Mouse (Mus musculus) stomach, embryonic 14.5 days (tissue): ENCODE data around the gene 5031439G07Rik. TPM values are rescaled to one million over a fixed set of nuclear protein-coding genes. Genes with fewer than 3 reads are reported as not detected.

Experiments used
- ATAC-seq: fragments of 200-750 bp; cut with Nextera tagmentation; 2 replicates; pipeline ENCODE4 v1.8.0; 2017; ENCODE audit warnings: low read depth, moderate TSS enrichment; ENCODE audit not compliant: insufficient number of reproducible peaks, insufficient read depth, low FRiP score
- H3K27ac ChIP-seq: fragments of 300-500 bp; sonication (generic); 2 replicates; pipeline ENCODE4 v1.5.1; 2014; ENCODE audit warnings: mild to moderate bottlenecking, low read length, moderate library complexity, mixed read lengths
- H3K27me3 ChIP-seq: fragments of 300-500 bp; sonication (generic); 2 replicates; pipeline ENCODE4 v1.6.1; 2014; ENCODE audit warnings: low read length, control low read depth, mixed read lengths; ENCODE audit not compliant: control insufficient read depth, insufficient read depth
- H3K36me3 ChIP-seq: fragments of 300-500 bp; sonication (generic); 2 replicates; pipeline ENCODE4 v1.6.1; 2014; ENCODE audit warnings: mild to moderate bottlenecking, control low read depth, low read length, moderate library complexity, mixed read lengths; ENCODE audit not compliant: control insufficient read depth, insufficient read depth
- H3K4me1 ChIP-seq: fragments of 300-500 bp; sonication (generic); 2 replicates; pipeline ENCODE4 v1.6.1; 2014; ENCODE audit warnings: low read length, control low read depth, mixed read lengths; ENCODE audit not compliant: control insufficient read depth, insufficient read depth
- H3K4me2 ChIP-seq: fragments of 300-500 bp; sonication (generic); replicated peaks from 2 replicates; pipeline ENCODE4 v1.6.1; 2014; ENCODE audit warnings: low read depth, low read length, control low read depth
- H3K4me3 ChIP-seq: fragments of 300-500 bp; sonication (generic); 2 replicates; pipeline ENCODE4 v1.5.1; 2014; ENCODE audit warnings: low read depth, low read length, control low read depth
- H3K9ac ChIP-seq: fragments of 300-500 bp; sonication (generic); replicated peaks from 2 replicates; pipeline ENCODE4 v1.6.1; 2014; ENCODE audit warnings: low read depth, mild to moderate bottlenecking, control low read depth, low read length, moderate library complexity, mixed read lengths
- H3K9me3 ChIP-seq: fragments of 300-500 bp; sonication (generic); 2 replicates; pipeline ENCODE4 v1.6.1; 2016; ENCODE audit warnings: low read depth, low read length, control low read depth; ENCODE audit not compliant: control insufficient read depth
- whole genome bisulfite sequencing: fragments of 180-500 bp; shearing (Covaris S2); extraction: QIAGEN DNeasy Blood & Tissue Kit; methylation state at CpG from one replicate; pipeline ENCODE4 v1.1.7; 2014; 5-methylcytosine and 5-hydroxymethylcytosine counted together
- polyA plus RNA-seq: library from polyadenylated mRNA; unstranded; fragments of >200 nt; fragmentation: Nextera tagmentation; extraction: Ambion mirVana; gene quantifications from 2 replicates; pipeline ENCODE4 v1.2.1, GENCODE M21; 2014

5031439G07Rik gene
- polyA plus RNA-seq, 1 experiment from 2014 or later: 8.8 TPM

GRCm38 (mm10) chr15:84987020-84987815 lies 1.1 kb downstream of the 5031439G07Rik start:
- peak; percentile 66 for ATAC-seq
- under 1% methylated on average over 40 of the region's 53 CpGs for WGBS
- Histone ChIP-seq H3K27ac (peak overlapping the region; percentile 48), H3K36me3 (no peaks in the 10 kb centered on the region), H3K9me3 (no peaks in the 10 kb centered on the region), H3K4me1 (peaks cover 13% of the 10 kb centered on the region; the same call in 1 of the 2 replicates), H3K27me3 (no peaks in the 10 kb centered on the region), H3K4me3 (peak overlapping the region; percentile 74), H3K9ac (peak overlapping the region; percentile 88), H3K4me2 (peak overlapping the region; percentile 85)

- Histone ChIP-seq H3K9ac (peak overlapping the region; percentile 88; the same call in 1 of the 2 replicates), H3K9me3 (no peaks in the 10 kb centered on the region), H3K27me3 (no peaks in the 10 kb centered on the region), H3K4me3 (peak overlapping the region; percentile 74), H3K4me2 (peak overlapping the region; percentile 85), H3K36me3 (no peaks in the 10 kb centered on the region), H3K27ac (no peak overlapping the region), H3K4me1 (peaks cover 13% of the 10 kb centered on the region; the same call in 1 of the 2 replicates)
- 59% methylated on average over 4 of the region's 4 CpGs for WGBS
- no peak for ATAC-seq
Measured at GRCm38 (mm10) chr15:84986171-84987019, 2.0 kb downstream of the 5031439G07Rik start.

GRCm38 (mm10) chr15:84985516-84986160 lies 2.7 kb downstream of the 5031439G07Rik start:
- Histone ChIP-seq H3K27ac (no peak overlapping the region), H3K9ac (no peak overlapping the region), H3K9me3 (no peaks in the 10 kb centered on the region), H3K27me3 (no peaks in the 10 kb centered on the region), H3K4me2 (no peak overlapping the region), H3K4me3 (no peak overlapping the region), H3K4me1 (peaks cover 13% of the 10 kb centered on the region; the same call in 1 of the 2 replicates), H3K36me3 (no peaks in the 10 kb centered on the region)
- 85% methylated on average over 12 of the region's 12 CpGs for WGBS
- ATAC-seq: no peak

GRCm38 (mm10) chr15:84983721-84984120 lies 4.6 kb downstream of the 5031439G07Rik start:
- H3K36me3 ChIP-seq: no peaks in the 10 kb centered on the region
- no peak overlapping the region for H3K27ac ChIP-seq
- H3K4me3 ChIP-seq: no peak overlapping the region
- no peaks in the 10 kb centered on the region for H3K27me3 ChIP-seq
- WGBS: 82% methylated on average over 7 of the region's 7 CpGs
- ATAC-seq: no peak
- no peak overlapping the region for H3K9ac ChIP-seq
- peaks cover 13% of the 10 kb centered on the region; the same call in 1 of the 2 replicates for H3K4me1 ChIP-seq
- no peaks in the 10 kb centered on the region for H3K9me3 ChIP-seq
- no peak overlapping the region for H3K4me2 ChIP-seq

GRCm38 (mm10) chr15:84982888-84983287 lies 5.5 kb downstream of the 5031439G07Rik start:
- H3K4me1 ChIP-seq: peaks cover 9% of the 10 kb centered on the region; the same call in 1 of the 2 replicates
- H3K36me3 ChIP-seq: no peaks in the 10 kb centered on the region
- no peaks in the 10 kb centered on the region for H3K27me3 ChIP-seq
- ATAC-seq: no peak
- no peak overlapping the region for H3K4me3 ChIP-seq
- H3K27ac ChIP-seq: no peak overlapping the region
- no peak overlapping the region for H3K9ac ChIP-seq
- WGBS: 83% methylated on average over 3 of the region's 3 CpGs
- no peak overlapping the region for H3K4me2 ChIP-seq
- no peaks in the 10 kb centered on the region for H3K9me3 ChIP-seq

DNA sequence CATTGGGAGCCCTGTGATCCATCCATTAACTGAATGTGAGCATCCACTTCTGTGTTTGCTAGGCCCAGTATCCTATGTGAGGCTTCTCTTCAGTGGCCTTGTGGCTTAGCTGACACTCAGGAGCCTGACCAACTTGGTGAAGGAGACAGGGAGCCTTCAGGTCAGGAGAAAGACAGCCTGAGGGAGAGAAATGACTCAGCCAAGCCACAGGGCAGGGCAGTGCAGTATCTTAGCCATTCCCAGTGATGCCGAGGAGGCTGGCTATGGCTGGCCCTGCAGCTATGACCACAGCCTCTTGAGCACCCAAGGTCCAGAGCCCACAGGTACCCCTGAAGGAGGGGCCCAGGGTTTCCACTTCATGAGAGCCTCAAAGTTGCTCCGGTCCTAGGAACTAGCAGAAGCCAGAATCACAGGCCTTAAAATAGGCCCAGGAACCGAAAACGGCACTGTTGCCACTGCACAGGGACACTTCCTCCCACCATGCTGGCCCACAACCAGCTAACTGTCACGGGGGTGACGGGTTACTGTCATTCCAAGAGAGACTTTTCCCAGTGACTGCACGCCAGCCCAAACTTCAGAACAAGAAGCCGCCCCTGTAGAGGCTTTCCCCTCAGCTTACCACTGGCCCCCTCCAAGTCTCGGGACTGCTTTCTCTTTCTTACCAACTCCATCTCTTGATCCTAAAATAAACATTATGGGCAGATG lies 6.6 kb downstream of the 5031439G07Rik start:
- Histone ChIP-seq H3K27me3 (no peaks in the 10 kb centered on the region), H3K36me3 (no peaks in the 10 kb centered on the region), H3K4me1 (peaks cover 5% of the 10 kb centered on the region; the same call in 1 of the 2 replicates), H3K4me2 (no peak overlapping the region), H3K9ac (no peak overlapping the region), H3K4me3 (no peak overlapping the region), H3K27ac (no peak overlapping the region), H3K9me3 (no peaks in the 10 kb centered on the region)
- WGBS: 79% methylated on average over 9 of the region's 9 CpGs
- ATAC-seq: no peak

- H3K27ac ChIP-seq: no peak overlapping the region
- no peak overlapping the region for H3K4me2 ChIP-seq
- H3K9ac ChIP-seq: no peak overlapping the region
- ATAC-seq: no peak; the same call in 1 of the 2 replicates
- no peak overlapping the region for H3K4me3 ChIP-seq
- no peaks in the 10 kb centered on the region for H3K9me3 ChIP-seq
- no peaks in the 10 kb centered on the region for H3K36me3 ChIP-seq
- no peaks in the 10 kb centered on the region for H3K27me3 ChIP-seq
- WGBS: 29% methylated on average over 4 of the region's 4 CpGs
- H3K4me1 ChIP-seq: no peaks in the 10 kb centered on the region
Measured at GRCm38 (mm10) chr15:84975729-84976128, 12.6 kb downstream of the 5031439G07Rik start.

- H3K4me3 ChIP-seq: no peak overlapping the region
- H3K4me1 ChIP-seq: no peaks in the 10 kb centered on the region
- no peak for ATAC-seq
- H3K4me2 ChIP-seq: no peak overlapping the region
- no peaks in the 10 kb centered on the region for H3K27me3 ChIP-seq
- WGBS: 61% methylated on average over 3 of the region's 3 CpGs
- H3K9me3 ChIP-seq: no peaks in the 10 kb centered on the region
- no peak overlapping the region for H3K9ac ChIP-seq
- H3K36me3 ChIP-seq: no peaks in the 10 kb centered on the region
- no peak overlapping the region for H3K27ac ChIP-seq
Measured at GRCm38 (mm10) chr15:84973544-84973871, 14.8 kb downstream of the 5031439G07Rik start.
